Mouse (Mus musculus): Measurements from ENCODE around the gene Tmem169. TPM values are rescaled to one million over a fixed set of nuclear protein-coding genes. Genes with fewer than 3 reads are reported as not detected.

The Tmem169 gene
- polyA plus RNA-seq, 1 experiment: not detected

DNA sequence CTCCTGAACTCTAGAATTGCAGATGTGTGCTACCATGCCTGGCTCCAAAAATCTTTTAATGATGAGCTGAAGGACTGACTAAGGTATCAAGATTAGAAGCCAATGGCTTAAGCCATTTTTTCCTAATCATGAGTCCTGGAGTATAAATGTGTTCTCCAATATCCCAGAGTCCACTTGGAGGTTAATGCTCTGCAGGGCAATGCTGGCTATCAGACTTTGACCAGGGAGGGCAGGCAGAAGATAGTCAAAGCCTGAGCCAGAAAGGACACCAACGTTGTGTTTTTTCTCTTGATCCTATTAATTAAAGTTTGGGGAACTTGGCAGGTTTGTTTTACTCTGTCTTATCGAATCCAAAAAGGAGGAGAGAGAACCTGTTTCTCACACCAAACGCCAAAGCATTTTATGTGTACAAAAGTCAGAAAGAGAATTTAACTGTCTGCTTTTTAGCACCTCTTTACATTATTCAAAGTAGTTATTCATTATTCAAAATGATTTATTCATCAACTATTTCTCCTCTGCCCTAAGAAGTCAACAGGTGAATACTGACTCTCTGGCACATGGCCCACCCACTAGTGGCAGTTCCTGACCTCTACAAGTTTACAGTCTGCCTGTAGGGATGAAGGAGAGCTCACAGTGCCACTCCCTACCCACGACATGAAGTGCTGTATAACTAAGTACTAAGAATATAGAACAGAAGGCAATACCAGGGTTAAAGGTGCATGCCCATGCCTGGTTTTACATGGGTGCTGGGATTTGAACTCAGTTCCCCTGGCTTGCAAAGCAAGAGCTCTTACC is 9.9 kb downstream of the Tmem169 start:
- Histone ChIP-seq H3K4me3 (ENCODE audit: extremely low read depth, insufficient read depth, insufficient read length) (no peak overlapping the region), H3K27ac (ENCODE audit: insufficient read depth, low read length) (no peak overlapping the region), H3K27me3 (ENCODE audit: control insufficient read depth, insufficient read depth, low read length) (no peaks in the 10 kb centered on the region), H3K4me1 (ENCODE audit: control insufficient read depth, insufficient read depth, insufficient read length) (no peaks in the 10 kb centered on the region), H3K36me3 (ENCODE audit: control insufficient read depth, insufficient read depth, low read length) (no peaks in the 10 kb centered on the region)
- no peak for DNase-seq (ENCODE audit: low read depth in 1 of 2, low spot score in 2 of 2)
- 65% methylated on average over 4 of the region's 4 CpGs for WGBS
- no peak for TF ChIP-seq POLR2A (IDR thresholded peaks at IDR 0.05; ENCODE audit: low read depth, low read length)
- TF ChIP-seq CTCF (IDR thresholded peaks at IDR 0.05; ENCODE audit: extremely low read depth, insufficient read depth, insufficient read length, insufficient replicate concordance): no peak

- H3K27me3 ChIP-seq (ENCODE audit: control insufficient read depth, insufficient read depth, low read length): no peaks in the 10 kb centered on the region
- H3K4me3 ChIP-seq (ENCODE audit: extremely low read depth, insufficient read depth, insufficient read length): no peak overlapping the region
- DNase-seq (ENCODE audit: low read depth in 1 of 2, low spot score in 2 of 2): no peak
- H3K36me3 ChIP-seq (ENCODE audit: control insufficient read depth, insufficient read depth, low read length): no peaks in the 10 kb centered on the region
- no peak for TF ChIP-seq CTCF (IDR thresholded peaks at IDR 0.05; ENCODE audit: extremely low read depth, insufficient read depth, insufficient read length, insufficient replicate concordance)
- TF ChIP-seq POLR2A (IDR thresholded peaks at IDR 0.05; ENCODE audit: low read depth, low read length): no peak
- WGBS: 81% methylated on average over 8 of the region's 8 CpGs
- no peak overlapping the region for H3K27ac ChIP-seq (ENCODE audit: insufficient read depth, low read length)
- H3K4me1 ChIP-seq (ENCODE audit: control insufficient read depth, insufficient read depth, insufficient read length): no peaks in the 10 kb centered on the region
These were observed 11.6 kb downstream of the Tmem169 start for GRCm38 (mm10) chr1:72295746-72296145.

DNA sequence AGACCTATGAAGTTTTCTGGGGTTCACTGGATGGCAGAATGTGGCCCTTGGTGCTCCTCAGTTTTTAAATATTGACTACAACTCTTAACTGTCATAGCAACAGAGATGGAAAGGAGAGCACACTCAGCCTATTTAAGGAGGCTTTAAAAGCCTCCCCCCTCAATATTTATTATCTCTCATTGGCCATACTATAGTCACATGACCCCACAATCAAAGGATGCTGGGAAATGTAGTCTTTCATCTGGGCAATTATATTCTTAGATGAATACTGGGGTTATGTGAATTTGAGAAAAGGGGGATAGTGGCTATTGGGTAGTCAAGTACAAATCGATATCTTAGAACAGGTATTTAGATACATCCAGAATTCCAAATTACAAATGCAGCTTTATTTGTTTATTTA is 17.7 kb downstream of the Tmem169 start:
- no peak for TF ChIP-seq POLR2A (IDR thresholded peaks at IDR 0.05; ENCODE audit: low read depth, low read length)
- TF ChIP-seq CTCF (IDR thresholded peaks at IDR 0.05; ENCODE audit: extremely low read depth, insufficient read depth, insufficient read length, insufficient replicate concordance): no peak
- Histone ChIP-seq H3K27ac (ENCODE audit: insufficient read depth, low read length) (no peak overlapping the region), H3K4me1 (ENCODE audit: control insufficient read depth, insufficient read depth, insufficient read length) (no peaks in the 10 kb centered on the region), H3K4me3 (ENCODE audit: extremely low read depth, insufficient read depth, insufficient read length) (no peak overlapping the region), H3K36me3 (ENCODE audit: control insufficient read depth, insufficient read depth, low read length) (no peaks in the 10 kb centered on the region), H3K27me3 (ENCODE audit: control insufficient read depth, insufficient read depth, low read length) (no peaks in the 10 kb centered on the region)
- no peak for DNase-seq (ENCODE audit: low read depth in 1 of 2, low spot score in 2 of 2)
- 85% methylated on average over 1 of the region's 1 CpGs for WGBS

GRCm38 (mm10) chr1:72306241-72306640 is 22.1 kb downstream of the Tmem169 start:
- no peak for TF ChIP-seq CTCF (IDR thresholded peaks at IDR 0.05; ENCODE audit: extremely low read depth, insufficient read depth, insufficient read length, insufficient replicate concordance)
- no peak for TF ChIP-seq POLR2A (IDR thresholded peaks at IDR 0.05; ENCODE audit: low read depth, low read length)
- no peaks in the 10 kb centered on the region for H3K36me3 ChIP-seq (ENCODE audit: control insufficient read depth, insufficient read depth, low read length)
- WGBS: 75% methylated on average over 3 of the region's 3 CpGs

GRCm38 (mm10) chr1:72306679-72307181 is 22.6 kb downstream of the Tmem169 start:
- no peak overlapping the region; the same call in 1 of the 2 replicates for H3K27ac ChIP-seq (ENCODE audit: insufficient read depth, low read length)
- 1% methylated on average over 11 of the region's 11 CpGs for WGBS

More at GRCm38 (mm10) chr1:72306241-72306640, 22.1 kb downstream of the Tmem169 start:
- no peaks in the 10 kb centered on the region for H3K4me1 ChIP-seq (ENCODE audit: control insufficient read depth, insufficient read depth, insufficient read length)
- H3K27me3 ChIP-seq (ENCODE audit: control insufficient read depth, insufficient read depth, low read length): no peaks in the 10 kb centered on the region
- DNase-seq (ENCODE audit: low read depth in 1 of 2, low spot score in 2 of 2): no peak
- H3K27ac ChIP-seq (ENCODE audit: insufficient read depth, low read length): no peak overlapping the region
- no peak overlapping the region; the same call in 1 of the 2 replicates for H3K4me3 ChIP-seq (ENCODE audit: extremely low read depth, insufficient read depth, insufficient read length)

GRCm38 (mm10) chr1:72307317-72307798 is 23.2 kb downstream of the Tmem169 start, which contains the start of gene Xrcc5:
Xrcc5 (plus strand) TSS chr1:72307421.
- H3K4me1 ChIP-seq (ENCODE audit: control insufficient read depth, insufficient read depth, insufficient read length): no peaks in the 10 kb centered on the region
- DNase-seq (ENCODE audit: low read depth in 1 of 2, low spot score in 2 of 2): peak; percentile 87 to 89
- H3K27ac ChIP-seq (ENCODE audit: insufficient read depth, low read length): peak within 1 kb of the TSS; percentile 49
- H3K4me3 ChIP-seq (ENCODE audit: extremely low read depth, insufficient read depth, insufficient read length): peak within 1 kb of the TSS; percentile 84
- no peak; the same call in 1 of the 2 replicates for TF ChIP-seq POLR2A (IDR thresholded peaks at IDR 0.05; ENCODE audit: low read depth, low read length)
- TF ChIP-seq CTCF (IDR thresholded peaks at IDR 0.05; ENCODE audit: extremely low read depth, insufficient read depth, insufficient read length, insufficient replicate concordance): no peak
- peaks cover under 1% of the 10 kb centered on the region; the same call in 1 of the 2 replicates for H3K36me3 ChIP-seq (ENCODE audit: control insufficient read depth, insufficient read depth, low read length)
- no peaks in the 10 kb centered on the region for H3K27me3 ChIP-seq (ENCODE audit: control insufficient read depth, insufficient read depth, low read length)
- WGBS: under 1% methylated on average over 21 of the region's 21 CpGs

More at GRCm38 (mm10) chr1:72306679-72307181, 22.6 kb downstream of the Tmem169 start:
- TF ChIP-seq CTCF (IDR thresholded peaks at IDR 0.05; ENCODE audit: extremely low read depth, insufficient read depth, insufficient read length, insufficient replicate concordance) (peak; percentile 41; the same call in 1 of the 2 replicates), POLR2A (IDR thresholded peaks at IDR 0.05; ENCODE audit: low read depth, low read length) (no peak)
- DNase-seq (ENCODE audit: low read depth in 1 of 2, low spot score in 2 of 2): peak; percentile 36 to 47
- H3K27me3 ChIP-seq (ENCODE audit: control insufficient read depth, insufficient read depth, low read length): no peaks in the 10 kb centered on the region
- no peaks in the 10 kb centered on the region for H3K4me1 ChIP-seq (ENCODE audit: control insufficient read depth, insufficient read depth, insufficient read length)
- peak overlapping the region; percentile 84 for H3K4me3 ChIP-seq (ENCODE audit: extremely low read depth, insufficient read depth, insufficient read length)
- H3K36me3 ChIP-seq (ENCODE audit: control insufficient read depth, insufficient read depth, low read length): no peaks in the 10 kb centered on the region
